Mouse (Mus musculus) activated CD4-positive, CD25-positive, alpha-beta regulatory T cell (primary cell): ENCODE data around the gene Aars. TPM values are rescaled to one million over a fixed set of nuclear protein-coding genes. Genes with fewer than 3 reads are reported as not detected.

Source experiments
- polyA plus RNA-seq, 2 experiments: library from polyadenylated mRNA; unstranded; fragments of 100-300 nt; shearing (Covaris generic); gene quantifications; one replicate each; pipeline ENCODE4 v1.2.1; 2017

Aars gene
- polyA plus RNA-seq, result 10 to 100 TPM; 34.3 to 53.3 TPM

DNA sequence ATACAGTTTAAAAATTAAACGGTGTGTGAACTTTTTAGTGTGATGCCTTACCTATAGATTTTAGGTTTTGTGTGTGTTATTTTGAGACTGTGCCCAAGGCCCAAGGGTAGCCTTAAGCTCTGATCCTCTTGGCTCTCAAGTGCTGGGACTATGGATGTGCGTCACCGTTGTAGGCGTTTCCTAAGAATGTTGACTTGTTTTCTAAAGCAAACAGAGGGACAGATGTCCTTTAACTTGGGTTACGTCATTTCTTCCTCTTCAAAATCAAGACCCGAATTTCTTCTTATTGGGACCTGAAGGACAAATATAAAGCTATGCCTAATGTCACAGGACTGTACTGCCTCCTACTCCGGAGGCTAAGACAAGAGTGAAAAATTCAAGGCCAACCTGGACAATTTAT is at the start of gene Aars:
Aars (plus strand) TSS at position 229 of the 400 bp plus-strand sequence.

DNA sequence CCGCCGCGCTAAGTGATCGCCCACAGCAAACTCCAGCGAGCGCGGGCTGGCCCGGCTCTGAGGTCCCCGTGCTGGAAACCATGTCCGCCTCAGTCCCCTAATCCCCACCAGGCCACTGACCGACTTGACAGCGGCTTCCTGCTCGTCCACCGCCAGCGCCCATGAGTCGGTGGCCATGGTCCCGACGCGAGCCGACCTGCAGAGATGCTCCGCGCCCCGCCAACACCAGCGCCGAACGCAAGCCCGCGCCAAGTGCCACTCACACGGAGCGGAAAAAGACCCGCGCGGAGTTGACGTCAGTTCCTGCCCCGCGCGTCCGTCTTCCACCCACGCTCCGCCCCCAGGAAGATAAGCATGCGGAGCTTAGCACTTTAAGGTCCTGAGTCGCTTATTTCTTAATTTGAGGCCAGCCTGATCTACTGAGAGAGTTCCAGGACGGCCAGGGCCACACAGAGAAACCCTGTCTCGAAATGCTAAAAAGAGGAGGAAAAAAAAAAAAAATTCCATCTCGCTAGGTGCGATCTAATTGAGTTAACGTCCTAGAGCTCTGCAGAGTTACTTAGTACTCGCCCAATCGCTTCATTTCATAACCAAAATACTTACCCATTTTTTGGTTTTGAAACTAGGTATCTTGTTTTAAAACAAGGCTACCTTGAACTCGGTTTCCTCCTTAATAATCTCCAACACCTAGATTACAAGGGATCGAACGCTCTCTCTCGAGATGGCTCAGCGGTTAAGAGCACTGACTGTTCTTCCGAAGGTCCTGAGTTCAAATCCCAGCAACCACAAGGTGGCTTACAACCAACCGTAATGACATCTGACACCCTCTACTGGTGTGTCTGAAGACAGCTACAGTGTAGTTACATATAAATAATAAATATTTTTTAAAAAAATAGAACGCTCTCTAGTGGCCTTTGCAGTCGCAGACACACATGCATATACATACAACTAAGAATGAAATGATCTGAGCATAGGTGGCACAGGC is 35.1 kb upstream of the Aars start, which contains the start of gene Ddx19a:
Ddx19a (minus strand) TSS at position 254 of the 985 bp plus-strand sequence.

GRCm38 (mm10) chr8:111031572-111031971 is 1.4 kb upstream of the Aars start, which contains the start of gene Ddx19b:
Ddx19b (minus strand) TSS chr8:111031751.

DNA sequence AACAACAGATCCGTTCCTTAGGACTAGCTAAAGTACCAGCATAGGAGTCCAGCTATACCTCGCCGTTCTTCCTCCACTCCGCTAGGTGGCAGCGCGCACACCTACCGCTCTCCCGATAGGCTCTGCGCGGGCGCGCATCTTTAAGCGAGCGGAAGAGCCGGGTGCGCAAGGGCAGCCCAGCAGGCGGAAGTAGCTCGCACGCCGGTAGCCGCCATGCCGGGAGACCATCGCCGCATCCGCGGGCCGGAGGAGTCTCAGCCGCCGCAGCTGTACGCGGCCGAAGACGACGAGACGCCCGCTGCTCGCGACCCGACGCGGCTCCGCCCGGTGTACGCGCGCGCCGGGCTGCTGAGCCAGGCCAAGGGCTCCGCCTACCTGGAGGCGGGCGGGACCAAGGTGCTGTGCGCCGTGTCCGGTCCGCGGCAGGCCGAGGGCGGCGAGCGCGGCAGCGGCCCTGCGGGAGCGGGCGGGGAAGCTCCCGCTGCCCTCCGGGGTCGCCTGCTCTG is 23.3 kb downstream of the Aars start, which contains the start of gene Exosc6:
Exosc6 (plus strand) TSS at position 182 of the 506 bp plus-strand sequence.

GRCm38 (mm10) chr8:111092326-111092725 is 59.4 kb downstream of the Aars start, which contains the start of gene Clec18a:
Clec18a (minus strand) TSS chr8:111092426.

GRCm38 (mm10) chr8:111093865-111094718 is 61.1 kb downstream of the Aars start, which contains the start of gene Pdpr:
Pdpr (plus strand) TSS chr8:111094630.

Other genes starting within 250 kb of the Aars start
- gene Il34, start 227.2 kb upstream of the Aars start, polyA plus RNA-seq, result under 1 TPM in 1 of 2 experiments, not detected in 1; 0.66 TPM
- 10 to 100 TPM; 55.2 to 56.9 TPM for gene Cog4, start 186.5 kb upstream of the Aars start, polyA plus RNA-seq
- gene Sf3b3, start 186.4 kb upstream of the Aars start, polyA plus RNA-seq, result 100 to 1,000 TPM; 139 to 153 TPM
- 1 to 10 TPM; 5.8 to 7.7 TPM for gene Fuk, start 130.7 kb upstream of the Aars start, polyA plus RNA-seq
- gene St3gal2, start 113.2 kb upstream of the Aars start, polyA plus RNA-seq, result 10 to 100 TPM; 26.2 to 33.1 TPM
- 10 to 100 TPM; 24.9 to 27.7 TPM for gene Ddx19a, start 35.3 kb upstream of the Aars start, polyA plus RNA-seq
- gene Ddx19b, start 1.4 kb upstream of the Aars start, polyA plus RNA-seq, result 10 to 100 TPM; 13.0 to 17.1 TPM
- 10 to 100 TPM; 16.8 to 48.4 TPM for gene Exosc6, start 23.2 kb downstream of the Aars start, polyA plus RNA-seq
- under 1 TPM in 1 of 2 experiments, not detected in 1; 0.09 TPM for gene Clec18a, start 59.3 kb downstream of the Aars start, polyA plus RNA-seq
- gene Pdpr, start 61.5 kb downstream of the Aars start, polyA plus RNA-seq, result 10 to 100 TPM; 14.0 to 14.6 TPM
- 10 to 100 TPM; 77.9 to 88.9 TPM for gene Glg1, start 226.1 kb downstream of the Aars start, polyA plus RNA-seq